8 mouse cellular contexts compared by ENCODE assay signal in genomic region chr3:95997203-95997721, GRCm38 (mm10). TPM values are rescaled to one million over a fixed set of nuclear protein-coding genes. Genes with fewer than 3 reads are reported as not detected.
DNase-seq lines count a peak whose midpoint lies in the region; ATAC-seq and TF ChIP-seq lines count a peak whose summit lies in the region.

No protein-coding gene starts in this region.

- TF ChIP-seq CTCF in kidney, adult 2 months (conservative IDR thresholded peaks at IDR 0.05; ENCODE audit: insufficient read depth, insufficient read length, low read depth, low read length), result no peak
- TF ChIP-seq CTCF in MEL (IDR thresholded peaks at IDR 0.05 in 2 of 3, conservative IDR thresholded peaks at IDR 0.05 in 1 of 3; ENCODE audit: control insufficient read depth in 1 of 3, insufficient read depth in 1 of 3, low read depth in 2 of 3, low read length in 3 of 3, poor library complexity in 1 of 3, severe bottlenecking in 1 of 3), result no peak

- no peaks in the 10 kb centered on the region for H3K9me3 ChIP-seq in MEL (replicated peaks; ENCODE audit: insufficient read depth, low read length)
- no peaks in the 10 kb centered on the region for H3K9me3 ChIP-seq in embryonic facial prominence, embryonic 12.5 days
- no peaks in the 10 kb centered on the region for H3K9me3 ChIP-seq in hindbrain, embryonic 16.5 days (ENCODE audit: control insufficient read depth, low read length)
- no peaks in the 10 kb centered on the region for H3K9me3 ChIP-seq in midbrain, embryonic 13.5 days

- H3K79me2 ChIP-seq in MEL (ENCODE audit: control insufficient read depth, insufficient read depth, low read length, poor library complexity), result peaks cover 3% of the 10 kb centered on the region; the same call in 1 of the 2 replicates

- peak overlapping the region; percentile 86 for H3K4me2 ChIP-seq in embryonic facial prominence, embryonic 12.5 days (replicated peaks)
- H3K4me2 ChIP-seq in hindbrain, embryonic 16.5 days (ENCODE audit: low read length), result peak overlapping the region; percentile 64
- peak overlapping the region; percentile 88 for H3K4me2 ChIP-seq in midbrain, embryonic 13.5 days (replicated peaks)

- no peak overlapping the region for H3K9ac ChIP-seq in MEL (ENCODE audit: control insufficient read depth, low read depth, low read length, poor library complexity, severe bottlenecking)
- H3K9ac ChIP-seq in embryonic facial prominence, embryonic 12.5 days, result peak overlapping the region; percentile 99; the same call in 1 of the 2 replicates
- no peak overlapping the region for H3K9ac ChIP-seq in hindbrain, embryonic 16.5 days (ENCODE audit: low read depth, low read length)
- peak overlapping the region; percentile 89 for H3K9ac ChIP-seq in midbrain, embryonic 13.5 days (replicated peaks)

- intact Hi-C loops in gastrocnemius, postnatal 14 days (cut with DNase I; ENCODE audit: low total_unique reads), result no loop called here

- no peaks in the 10 kb centered on the region for H3K27me3 ChIP-seq in kidney, adult 2 months (replicated peaks; ENCODE audit: control insufficient read depth, insufficient read depth, low read length)
- H3K27me3 ChIP-seq in MEL (ENCODE audit: control insufficient read depth in 1 of 2, insufficient read depth in 2 of 2, low read length in 2 of 2), result no peaks in the 10 kb centered on the region
- H3K27me3 ChIP-seq in embryonic facial prominence, embryonic 12.5 days, result no peaks in the 10 kb centered on the region
- no peaks in the 10 kb centered on the region for H3K27me3 ChIP-seq in hindbrain, embryonic 16.5 days (replicated peaks; ENCODE audit: control insufficient read depth, insufficient read depth, low read length)
- no peaks in the 10 kb centered on the region for H3K27me3 ChIP-seq in midbrain, embryonic 13.5 days

- ATAC-seq in embryonic facial prominence, embryonic 12.5 days (ENCODE audit: insufficient number of reproducible peaks, insufficient read depth, low FRiP score, low TSS enrichment), result no peak; the same call in 1 of the 2 replicates
- no peak for ATAC-seq in hindbrain, embryonic 16.5 days
- ATAC-seq in midbrain, embryonic 13.5 days, result 0 out of 2 replicates have a peak, but pooled peaks have one; percentile 28

- TF ChIP-seq RAD21 in MEL (IDR thresholded peaks at IDR 0.05; ENCODE audit: low read depth, low read length), result no peak

- DNase-seq in kidney, adult 2 months, result peak; percentile 36
- no peak for DNase-seq in kidney, adult 8-10 months
- DNase-seq in MEL (ENCODE audit: low read depth, low spot score), result peak; percentile 80
- peak; percentile 71 for DNase-seq in thymus, postnatal 4 days
- no peak for DNase-seq in gastrocnemius, postnatal 14 days

- WGBS in kidney, adult 2 months, result 59% methylated on average over 9 of the region's 9 CpGs
- WGBS in embryonic facial prominence, embryonic 12.5 days, result 16% methylated on average over 9 of the region's 9 CpGs
- WGBS in hindbrain, embryonic 16.5 days, result 22% methylated on average over 9 of the region's 9 CpGs
- WGBS in midbrain, embryonic 13.5 days, result 23% methylated on average over 9 of the region's 9 CpGs

- no peak overlapping the region for H3K27ac ChIP-seq in kidney, adult 2 months (ENCODE audit: insufficient read depth, low read depth, low read length)
- no peak overlapping the region for H3K27ac ChIP-seq in MEL (ENCODE audit: control insufficient read depth, low read depth, low read length)
- H3K27ac ChIP-seq in embryonic facial prominence, embryonic 12.5 days, result peak overlapping the region; percentile 100; the same call in 1 of the 2 replicates
- no peak overlapping the region for H3K27ac ChIP-seq in hindbrain, embryonic 16.5 days (ENCODE audit: low read depth, low read length)
- H3K27ac ChIP-seq in midbrain, embryonic 13.5 days, result no peak overlapping the region

- no peak for TF ChIP-seq POLR2A in kidney, adult 2 months (IDR thresholded peaks at IDR 0.05; ENCODE audit: low read depth, low read length)
- no peak for TF ChIP-seq POLR2A in MEL (IDR thresholded peaks at IDR 0.05; ENCODE audit: control insufficient read depth in 1 of 2, insufficient read depth in 1 of 2, low read depth in 1 of 2, low read length in 2 of 2, poor library complexity in 1 of 2)

- 0 out of 4 replicates have a peak, but pooled peaks of 1 of the 2 experiments have one; percentile 27 for TF ChIP-seq EP300 in MEL (IDR thresholded peaks at IDR 0.05; ENCODE audit: low read depth in 1 of 2, low read length in 2 of 2)

- H3K36me3 ChIP-seq in kidney, adult 2 months (ENCODE audit: control insufficient read depth, insufficient read depth, low read length), result no peaks in the 10 kb centered on the region
- H3K36me3 ChIP-seq in MEL (ENCODE audit: control insufficient read depth in 1 of 2, insufficient read depth in 2 of 2, low read length in 2 of 2), result peaks cover 0 to 14% of the 10 kb centered on the region in 2 experiments; a peak in 2 of 4 replicates
- H3K36me3 ChIP-seq in embryonic facial prominence, embryonic 12.5 days, result peaks cover 7% of the 10 kb centered on the region; the same call in 1 of the 2 replicates
- H3K36me3 ChIP-seq in hindbrain, embryonic 16.5 days (ENCODE audit: control insufficient read depth, insufficient read depth, low read length), result no peaks in the 10 kb centered on the region; the same call in 1 of the 2 replicates
- peaks cover 11% of the 10 kb centered on the region for H3K36me3 ChIP-seq in midbrain, embryonic 13.5 days

- no peak overlapping the region for H3K4me3 ChIP-seq in kidney, adult 2 months (ENCODE audit: insufficient read depth, low read depth, low read length)
- no peak overlapping the region for H3K4me3 ChIP-seq in MEL (ENCODE audit: control insufficient read depth in 1 of 2, insufficient read depth in 1 of 2, low read depth in 2 of 2, low read length in 2 of 2)
- peak overlapping the region; percentile 76 for H3K4me3 ChIP-seq in embryonic facial prominence, embryonic 12.5 days
- H3K4me3 ChIP-seq in hindbrain, embryonic 16.5 days (ENCODE audit: low read length), result 0 out of 2 replicates have a peak overlapping the region, but pooled peaks have one; percentile 3
- peak overlapping the region; percentile 86 for H3K4me3 ChIP-seq in midbrain, embryonic 13.5 days (replicated peaks)

- 0 out of 2 replicates have a peak, but pooled peaks cover 2% of the 10 kb centered on the region for H3K4me1 ChIP-seq in kidney, adult 2 months (ENCODE audit: control insufficient read depth, insufficient read depth, low read length)
- peaks cover 11 to 22% of the 10 kb centered on the region in 2 experiments for H3K4me1 ChIP-seq in MEL (ENCODE audit: control insufficient read depth in 1 of 2, insufficient read depth in 2 of 2, low read length in 2 of 2)
- peaks cover 35% of the 10 kb centered on the region for H3K4me1 ChIP-seq in embryonic facial prominence, embryonic 12.5 days
- peaks cover 36% of the 10 kb centered on the region for H3K4me1 ChIP-seq in hindbrain, embryonic 16.5 days (ENCODE audit: control insufficient read depth, insufficient read depth, low read depth, low read length)
- H3K4me1 ChIP-seq in midbrain, embryonic 13.5 days (replicated peaks), result peaks cover 56% of the 10 kb centered on the region

TF ChIP-seq in MEL, 35 proteins besides CTCF, POLR2A, EP300 and RAD21 (continues in another document):
- TF ChIP-seq MYC (IDR thresholded peaks at IDR 0.05; ENCODE audit: low read depth, low read length), result peak; percentile 45; the same call in 1 of the 2 replicates
- TF ChIP-seq TBP (IDR thresholded peaks at IDR 0.05; ENCODE audit: low read depth, low read length), result no peak
- no peak for TF ChIP-seq E2F4 (IDR thresholded peaks at IDR 0.05; ENCODE audit: borderline replicate concordance, low read depth, low read length)
- TF ChIP-seq USF2 (IDR thresholded peaks at IDR 0.05; ENCODE audit: borderline replicate concordance in 1 of 2, insufficient read depth in 1 of 2, low read depth in 1 of 2, low read length in 2 of 2), result peak in 1 of 2 experiments; percentile 35; a peak in 1 of 4 replicates
- TF ChIP-seq CHD2 (IDR thresholded peaks at IDR 0.05; ENCODE audit: low read length), result no peak
- TF ChIP-seq MYB (IDR thresholded peaks at IDR 0.05; ENCODE audit: low read depth, low read length), result no peak
- no peak for TF ChIP-seq HCFC1 (IDR thresholded peaks at IDR 0.05; ENCODE audit: low read depth, low read length)
- TF ChIP-seq MAFK (IDR thresholded peaks at IDR 0.05; ENCODE audit: borderline replicate concordance, low read depth, low read length), result 0 out of 2 replicates have a peak, but pooled peaks have one; percentile 25
- TF ChIP-seq CHD1 (IDR thresholded peaks at IDR 0.05; ENCODE audit: low read depth, low read length), result no peak
- no peak for TF ChIP-seq ZMIZ1 (IDR thresholded peaks at IDR 0.05; ENCODE audit: low read depth, low read length)
- no peak for TF ChIP-seq UBTF (IDR thresholded peaks at IDR 0.05; ENCODE audit: borderline replicate concordance, insufficient read depth, low read depth, low read length)
- TF ChIP-seq ZC3H11A (IDR thresholded peaks at IDR 0.05; ENCODE audit: low read depth, low read length), result no peak
- no peak for TF ChIP-seq GABPA (IDR thresholded peaks at IDR 0.05; ENCODE audit: low read depth, low read length)
- no peak for TF ChIP-seq GATA1 (IDR thresholded peaks at IDR 0.05; ENCODE audit: low read depth, low read length)
- TF ChIP-seq MAX (IDR thresholded peaks at IDR 0.05; ENCODE audit: low read length), result peak; percentile 80
- TF ChIP-seq NRF1 (IDR thresholded peaks at IDR 0.05; ENCODE audit: insufficient read depth, low read depth, low read length, poor library complexity, severe bottlenecking), result no peak
- TF ChIP-seq RCOR1 (IDR thresholded peaks at IDR 0.05; ENCODE audit: low read depth, low read length), result peak; percentile 78
- TF ChIP-seq POLR2AphosphoS5 (IDR thresholded peaks at IDR 0.05; ENCODE audit: borderline replicate concordance, low read depth, low read length), result no peak
- no peak for TF ChIP-seq KAT2A (conservative IDR thresholded peaks at IDR 0.05; ENCODE audit: low read depth, low read length)
- no peak for TF ChIP-seq MEF2A (IDR thresholded peaks at IDR 0.05; ENCODE audit: extremely low read depth, insufficient replicate concordance, low read depth, low read length, poor library complexity, severe bottlenecking)
- TF ChIP-seq ETS1 (IDR thresholded peaks at IDR 0.05; ENCODE audit: low read depth, low read length), result no peak
- TF ChIP-seq ZKSCAN1 (IDR thresholded peaks at IDR 0.05; ENCODE audit: low read depth, low read length), result no peak

RNA-seq across cellular contexts. Expression of gene Plekho1, which starts 1.5 kb away (rescaled TPM):
- 32.4 and 33.2 TPM in 2 replicates for polyA plus RNA-seq in kidney, adult 2 months (2012; rRNA removed)
- 4.2 and 6.4 TPM in 2 replicates for total RNA-seq in MEL (2012; rRNA removed)
- 10 to 100 TPM in 1 of 2 experiments, not detected in 1; 19.2 TPM for polyA plus RNA-seq in MEL (2012; ENCODE audit: insufficient read depth in 1 of 2, insufficient read length in 2 of 2, low read depth in 1 of 2, low replicate concordance in 2 of 2, missing spikeins in 1 of 2)
- 71.9 and 85.9 TPM in 2 replicates for polyA plus RNA-seq in embryonic facial prominence, embryonic 12.5 days (2016; fragmentation: Nextera tagmentation; extraction: Ambion mirVana)
- polyA plus RNA-seq in hindbrain, embryonic 16.5 days (2015; fragmentation: Nextera tagmentation; extraction: Ambion mirVana), result 27.7 and 41.3 TPM in 2 replicates
- 61.2 and 77.0 TPM in 2 replicates for polyA plus RNA-seq in midbrain, embryonic 13.5 days (2015; fragmentation: Nextera tagmentation; extraction: Ambion mirVana)
- total RNA-seq in gastrocnemius, postnatal 14 days (2021), result 10 to 100 TPM; 30.0 to 50.8 TPM

Comparison
In these comparisons a context has a peak if more than half of its experiments do, and no peak if none do; other contexts are left out.
1. DNase-seq: peak in kidney, adult 2 months (single experiment), MEL (single experiment) and thymus, postnatal 4 days (single experiment); none in kidney, adult 8-10 months (0 of 2) and gastrocnemius, postnatal 14 days (single experiment).
2. H3K4me3 ChIP-seq: peak in embryonic facial prominence, embryonic 12.5 days (single experiment), hindbrain, embryonic 16.5 days (single experiment) and midbrain, embryonic 13.5 days (single experiment); none in kidney, adult 2 months (single experiment) and MEL (0 of 2).
3. H3K9ac ChIP-seq: peak in embryonic facial prominence, embryonic 12.5 days (single experiment) and midbrain, embryonic 13.5 days (single experiment); none in MEL (single experiment) and hindbrain, embryonic 16.5 days (single experiment).
4. Peak in every context shown above with its lines, with median percentiles within 50 percentile points of each other: H3K4me2 ChIP-seq.